Mouse (Mus musculus) bone marrow macrophage, adult 2 months (primary cell): ENCODE measurements at regions not wholly inside any gene's neighbourhood (a gene's known extent, or its start where the extent isn't known, plus 50 kb on each side); places are given as distances from the start of the nearest gene placed in this dataset.

Experiments
- H3K27ac ChIP-seq: 2 replicates; pipeline ENCODE4 v1.5.1; 2012; ENCODE audit warnings: low read depth, low read length; ENCODE audit not compliant: insufficient read depth
- H3K4me1 ChIP-seq: 2 replicates; pipeline ENCODE4 v1.6.1; 2012; ENCODE audit warnings: low read length; ENCODE audit not compliant: control insufficient read depth, insufficient read depth
- H3K4me3 ChIP-seq: 2 replicates; pipeline ENCODE4 v1.5.1; 2012; ENCODE audit warnings: mild to moderate bottlenecking, low read length, moderate library complexity; ENCODE audit not compliant: insufficient read depth
- CTCF ChIP-seq: IDR thresholded peaks from 2 replicates; pipeline ENCODE4 v1.5.1; 2012; ENCODE audit warnings: low read depth, mild to moderate bottlenecking, low read length, moderate library complexity
- POLR2A ChIP-seq: IDR thresholded peaks from 2 replicates; pipeline ENCODE4 v1.6.1; 2012; ENCODE audit warnings: mild to moderate bottlenecking, low read depth, low read length, borderline replicate concordance

DNA sequence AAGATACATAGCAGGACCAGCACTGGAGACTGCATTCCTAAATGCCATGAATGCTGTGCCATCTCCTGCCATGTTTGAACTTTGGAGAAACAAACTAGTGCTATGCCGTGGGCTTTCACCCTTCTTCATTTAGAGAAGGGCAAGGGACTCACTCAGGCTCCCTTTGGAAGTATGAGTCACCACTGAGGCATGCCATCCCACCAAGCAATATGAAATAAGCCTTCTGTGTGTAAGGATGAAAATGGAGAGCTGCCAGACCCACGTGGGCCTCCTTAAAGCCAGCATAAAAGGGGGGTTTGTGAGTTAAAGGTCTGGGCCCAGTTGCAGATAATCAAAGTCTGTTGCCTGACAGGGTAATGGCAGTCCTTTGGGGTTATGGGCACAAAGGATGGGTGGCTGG lies 159.0 kb downstream of the H2al1j start:
- Histone ChIP-seq H3K27ac (no peak overlapping the region), H3K4me1 (no peaks in the 10 kb centered on the region), H3K4me3 (no peak overlapping the region)
- no peak for TF ChIP-seq POLR2A
- TF ChIP-seq CTCF = no peak

GRCm38 (mm10) chrX:11487876-11488275 lies 160.3 kb downstream of the H2al1j start:
- H3K4me3 ChIP-seq = no peak overlapping the region
- no peak for TF ChIP-seq CTCF
- no peak for TF ChIP-seq POLR2A
- no peak overlapping the region for H3K27ac ChIP-seq
- no peaks in the 10 kb centered on the region for H3K4me1 ChIP-seq

DNA sequence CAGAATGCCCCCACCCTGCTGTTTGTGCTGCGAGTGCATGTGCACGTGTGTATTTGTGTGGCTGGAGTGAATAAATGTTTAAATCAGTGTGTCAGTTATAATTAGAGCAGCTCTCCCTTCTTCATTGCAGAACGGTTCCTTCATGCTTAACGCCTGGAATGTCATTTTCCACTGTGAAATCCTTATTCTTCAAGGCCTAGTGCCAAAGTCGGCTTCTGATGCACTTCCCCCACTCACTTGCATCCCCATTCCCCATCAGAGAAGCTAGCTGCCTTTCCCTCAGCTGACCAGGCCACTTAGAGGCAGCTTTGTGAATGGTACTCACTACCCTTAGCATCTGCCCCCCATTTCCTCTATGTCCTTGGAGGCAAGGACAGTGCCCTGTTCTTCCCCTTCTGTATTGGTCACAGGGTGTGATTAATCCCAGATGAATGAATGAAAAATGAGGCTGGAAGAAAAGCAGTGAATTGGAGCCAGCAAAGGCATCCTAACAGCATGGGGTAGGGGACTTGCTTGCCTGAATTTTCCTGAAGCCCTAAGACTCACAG lies 162.6 kb downstream of the H2al1j start:
- no peak for TF ChIP-seq CTCF
- no peak for TF ChIP-seq POLR2A
- Histone ChIP-seq H3K27ac (no peak overlapping the region), H3K4me3 (no peak overlapping the region), H3K4me1 (no peaks in the 10 kb centered on the region)

- Histone ChIP-seq H3K4me3 (no peak overlapping the region), H3K27ac (no peak overlapping the region), H3K4me1 (no peaks in the 10 kb centered on the region)
- no peak for TF ChIP-seq CTCF
- TF ChIP-seq POLR2A = no peak
Measured at GRCm38 (mm10) chrX:11491235-11491634, 163.6 kb downstream of the H2al1j start.

DNA sequence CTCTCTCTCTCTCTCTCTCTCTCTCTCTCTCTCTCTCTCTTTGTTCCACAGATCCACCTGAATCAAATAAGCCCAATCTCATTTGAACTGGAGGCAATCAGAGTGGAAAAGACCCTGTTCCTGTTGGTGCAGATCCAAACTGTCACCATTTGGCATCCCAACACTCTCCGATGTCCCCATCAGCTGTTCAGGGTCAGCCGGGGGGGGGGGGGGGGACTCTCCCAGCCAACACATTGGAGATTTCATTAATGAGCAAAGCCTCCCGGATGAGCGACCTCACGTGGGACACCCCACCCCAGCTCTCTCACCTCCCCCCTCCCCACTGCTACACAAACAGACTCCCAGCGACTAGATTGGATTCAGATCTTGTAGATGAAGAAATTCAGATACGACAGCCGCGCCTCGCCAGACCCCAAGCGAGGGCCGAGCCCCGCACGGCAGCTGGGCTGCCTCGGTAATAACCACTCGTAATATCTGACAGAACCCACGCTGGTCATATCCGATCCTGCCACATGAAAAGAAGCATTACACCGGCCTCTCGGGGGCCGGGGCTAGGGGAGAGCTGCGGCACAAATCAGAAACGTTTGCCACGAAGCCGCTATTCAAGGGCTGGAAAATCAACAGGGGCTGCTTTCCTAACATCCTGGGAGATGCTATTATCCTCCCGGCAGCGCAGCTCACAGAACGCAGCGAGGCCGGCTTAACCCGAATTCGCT lies 164.2 kb downstream of the H2al1j start:
- Histone ChIP-seq H3K4me1 (no peaks in the 10 kb centered on the region), H3K27ac (no peak overlapping the region), H3K4me3 (no peak overlapping the region)
- TF ChIP-seq POLR2A = no peak
- TF ChIP-seq CTCF = no peak

DNA sequence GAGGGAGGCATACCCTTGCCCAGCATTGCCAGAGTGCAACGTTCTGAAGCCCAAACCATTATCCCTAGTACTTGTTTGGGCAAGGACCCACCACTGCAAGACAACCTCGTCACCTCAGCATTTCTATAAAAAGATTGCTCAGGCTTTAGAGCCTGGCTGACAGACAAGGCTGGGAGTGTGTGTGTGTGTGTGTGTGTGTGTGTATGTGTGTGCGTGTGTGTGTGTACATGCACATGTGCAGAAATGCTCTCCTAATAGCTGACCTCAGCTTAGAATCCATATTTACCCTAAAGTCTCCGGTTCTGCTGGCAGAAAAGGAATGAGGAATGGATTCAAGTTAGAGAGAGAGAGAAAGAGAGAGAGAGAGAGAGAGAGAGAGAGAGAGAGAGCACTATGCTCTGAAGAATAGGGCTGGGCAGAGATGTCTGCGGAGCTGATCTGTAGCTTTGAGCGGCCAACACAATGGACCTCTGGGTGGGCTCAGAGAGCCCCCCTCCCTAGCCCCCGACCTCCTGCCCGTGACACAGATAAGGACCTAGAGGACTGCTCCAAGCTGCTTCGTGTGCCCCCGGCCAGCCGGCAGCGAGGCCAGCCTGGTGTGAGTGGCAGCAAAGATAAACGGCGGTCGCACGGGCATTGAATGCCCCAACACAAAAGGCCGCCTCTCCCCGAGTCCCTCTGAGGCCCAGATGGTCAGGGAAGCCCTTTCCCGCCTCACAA lies 166.1 kb downstream of the H2al1j start:
- H3K4me3 ChIP-seq = no peak overlapping the region
- H3K4me1 ChIP-seq = no peaks in the 10 kb centered on the region
- no peak overlapping the region for H3K27ac ChIP-seq
- TF ChIP-seq CTCF (no peak), POLR2A (no peak)

DNA sequence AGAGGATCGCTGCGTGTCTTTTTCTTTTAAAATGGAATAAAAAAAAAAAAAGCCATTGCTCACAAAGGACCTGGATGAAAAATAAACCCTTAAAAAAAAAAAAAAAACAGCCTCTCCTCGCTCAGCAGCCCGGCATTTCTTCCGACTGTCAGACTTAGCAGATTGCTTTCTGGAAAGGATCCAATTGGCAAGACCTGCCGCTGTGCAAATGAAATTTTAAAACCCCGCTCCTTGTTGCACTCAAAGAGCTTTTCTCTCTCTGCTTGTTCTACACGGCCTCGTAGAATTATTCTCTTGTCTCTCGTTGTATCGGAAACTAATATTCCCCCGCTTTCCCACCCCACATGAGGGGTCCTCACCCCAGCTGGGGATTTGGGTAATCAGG lies 166.6 kb downstream of the H2al1j start:
- TF ChIP-seq POLR2A (no peak), CTCF (no peak)
- Histone ChIP-seq H3K4me1 (no peaks in the 10 kb centered on the region), H3K4me3 (no peak overlapping the region), H3K27ac (no peak overlapping the region)

- Histone ChIP-seq H3K27ac (no peak overlapping the region), H3K4me3 (no peak overlapping the region), H3K4me1 (no peaks in the 10 kb centered on the region)
- no peak for TF ChIP-seq POLR2A
- no peak for TF ChIP-seq CTCF
Measured at GRCm38 (mm10) chrX:11512439-11512838, 184.8 kb downstream of the H2al1j start.

- Histone ChIP-seq H3K27ac (no peak overlapping the region), H3K4me3 (no peak overlapping the region), H3K4me1 (no peaks in the 10 kb centered on the region)
- TF ChIP-seq POLR2A = no peak
- no peak for TF ChIP-seq CTCF
Measured at GRCm38 (mm10) chrX:11512928-11513327, 185.3 kb downstream of the H2al1j start.

- TF ChIP-seq CTCF = no peak
- TF ChIP-seq POLR2A = no peak
- no peak overlapping the region for H3K27ac ChIP-seq
Measured at GRCm38 (mm10) chrX:11523791-11524190, 196.2 kb downstream of the H2al1j start.

More at GRCm38 (mm10) chrX:11523791-11524190, 196.2 kb downstream of the H2al1j start:
- Histone ChIP-seq H3K4me1 (no peaks in the 10 kb centered on the region), H3K4me3 (no peak overlapping the region)
